Mouse (Mus musculus): ENCODE measurements around the gene Jade2.

- TF ChIP-seq CTCF (IDR thresholded peaks at IDR 0.05; ENCODE audit: borderline replicate concordance, control insufficient read depth, extremely low read depth, insufficient read depth, low read length, poor library complexity) (0 out of 2 replicates have a peak, but pooled peaks have one; percentile 14), POLR2A (IDR thresholded peaks at IDR 0.05; ENCODE audit: control insufficient read depth, extremely low read depth, insufficient read depth, low read length, poor library complexity) (peak; percentile 81)
Measured at GRCm38 (mm10) chr11:51857818-51858527, 520 bp upstream of the Jade2 start.

All from thymus, adult 2 months (tissue).